Mouse (Mus musculus) small intestine, adult 2 months (tissue): ENCODE measurements around the gene Nrg4. TPM values are rescaled to one million over a fixed set of nuclear protein-coding genes. Genes with fewer than 3 reads are reported as not detected.
A peak's percentile ranks its signal among the peaks of the same experiment; 100 is the strongest.

Experiments
- H3K27ac ChIP-seq: fragments of 200-500 bp; 2 replicates; pipeline ENCODE4 v1.5.1; 2012; ENCODE audit warnings: low read depth, low read length, control low read depth, inconsistent platforms; ENCODE audit not compliant: insufficient read depth
- H3K27me3 ChIP-seq: fragments of 200-500 bp; 2 replicates; pipeline ENCODE4 v1.6.1; 2012; ENCODE audit warnings: mild to moderate bottlenecking, moderate library complexity, low read length, inconsistent platforms; ENCODE audit not compliant: control insufficient read depth, insufficient read depth
- H3K36me3 ChIP-seq: fragments of 200-500 bp; 2 replicates; pipeline ENCODE4 v1.6.1; 2012; ENCODE audit warnings: mild to moderate bottlenecking, low read length, control low read depth, inconsistent platforms; ENCODE audit not compliant: control insufficient read depth, insufficient read depth
- H3K4me1 ChIP-seq: fragments of 200-500 bp; 2 replicates; pipeline ENCODE4 v1.6.1; 2012; ENCODE audit warnings: low read length, inconsistent platforms, mixed read lengths; ENCODE audit not compliant: control insufficient read depth, insufficient read depth, insufficient read length
- H3K4me3 ChIP-seq: fragments of 200-500 bp; 2 replicates; pipeline ENCODE4 v1.5.1; 2012; ENCODE audit warnings: low read depth, mild to moderate bottlenecking, control low read depth, inconsistent platforms, low read length, moderate library complexity
- CTCF ChIP-seq: fragments of 200-500 bp; IDR thresholded peaks from 2 replicates; pipeline ENCODE4 v1.5.1; 2012; ENCODE audit warnings: low read depth, mild to moderate bottlenecking, control low read depth, inconsistent platforms, low read length, moderate library complexity, mixed read lengths; ENCODE audit not compliant: insufficient replicate concordance, insufficient read length; ENCODE audit errors: extremely low read depth
- POLR2A ChIP-seq: fragments of 200-500 bp; IDR thresholded peaks from 2 replicates; pipeline ENCODE4 v1.6.1; 2012; ENCODE audit warnings: low read depth, mild to moderate bottlenecking, control low read depth, inconsistent platforms, low read length, moderate library complexity
- WGBS: fragments of 180-500 bp; shearing (Covaris S2); methylation state at CpG from one replicate; pipeline ENCODE4 v1.1.7; 2018; 5-methylcytosine and 5-hydroxymethylcytosine counted together
- polyA plus RNA-seq: library from polyadenylated mRNA; depleted of rRNA; stranded (reverse); fragments of >200 nt; gene quantifications from 2 replicates; pipeline ENCODE4 v1.2.3, GENCODE M21; 2012

The Nrg4 gene
- polyA plus RNA-seq, 1 experiment = 1.5 TPM

DNA sequence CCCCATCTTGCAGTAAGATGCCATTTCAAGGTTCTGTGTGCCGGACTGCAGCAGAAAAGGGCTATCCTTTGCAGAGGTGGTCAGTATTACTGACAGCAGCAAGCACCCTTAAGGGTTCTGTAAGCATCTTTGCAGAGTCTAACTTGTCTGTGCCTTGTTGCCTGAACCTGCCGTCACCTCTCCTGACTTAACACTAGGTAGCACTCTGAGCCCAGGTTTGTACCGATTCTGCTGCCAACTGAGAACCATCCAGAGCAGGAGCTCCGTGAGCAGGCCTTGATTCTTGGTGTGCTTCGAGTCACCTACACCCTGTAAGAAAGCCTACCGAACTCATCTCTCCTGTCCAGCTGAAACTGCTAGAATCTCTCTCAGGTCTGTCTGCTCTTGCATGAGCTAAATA is 95.1 kb downstream of the Nrg4 start:
- no peaks in the 10 kb centered on the region for H3K36me3 ChIP-seq
- peak; percentile 27; the same call in 1 of the 2 replicates for TF ChIP-seq CTCF
- TF ChIP-seq POLR2A = no peak
- H3K27me3 ChIP-seq = no peaks in the 10 kb centered on the region
- H3K4me3 ChIP-seq = no peak overlapping the region
- WGBS = 65% methylated on average over 6 of the region's 6 CpGs
- peaks cover 6% of the 10 kb centered on the region; the same call in 1 of the 2 replicates for H3K4me1 ChIP-seq
- no peak overlapping the region for H3K27ac ChIP-seq

DNA sequence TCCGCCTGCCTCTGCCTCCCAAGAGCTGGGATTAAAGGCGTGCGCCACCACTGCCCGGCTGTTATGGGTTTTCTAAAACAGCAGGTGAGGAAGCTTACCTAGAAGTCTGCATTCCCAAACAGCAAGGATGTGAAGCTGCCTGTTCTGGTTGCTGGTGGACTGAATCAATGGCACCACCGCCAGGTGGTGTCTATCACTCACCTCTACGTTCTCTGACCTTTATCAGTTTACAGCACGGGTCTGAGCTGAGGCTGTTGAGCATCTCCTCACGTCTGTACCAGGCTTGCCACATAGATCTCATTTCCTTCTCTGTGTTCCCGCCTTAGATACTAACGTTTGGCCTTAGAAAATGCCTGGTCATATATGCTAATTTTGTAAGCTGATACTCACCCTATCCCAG is 97.6 kb downstream of the Nrg4 start:
- WGBS = 69% methylated on average over 10 of the region's 10 CpGs
- no peak overlapping the region for H3K27ac ChIP-seq
- no peak for TF ChIP-seq CTCF
- TF ChIP-seq POLR2A = no peak

DNA sequence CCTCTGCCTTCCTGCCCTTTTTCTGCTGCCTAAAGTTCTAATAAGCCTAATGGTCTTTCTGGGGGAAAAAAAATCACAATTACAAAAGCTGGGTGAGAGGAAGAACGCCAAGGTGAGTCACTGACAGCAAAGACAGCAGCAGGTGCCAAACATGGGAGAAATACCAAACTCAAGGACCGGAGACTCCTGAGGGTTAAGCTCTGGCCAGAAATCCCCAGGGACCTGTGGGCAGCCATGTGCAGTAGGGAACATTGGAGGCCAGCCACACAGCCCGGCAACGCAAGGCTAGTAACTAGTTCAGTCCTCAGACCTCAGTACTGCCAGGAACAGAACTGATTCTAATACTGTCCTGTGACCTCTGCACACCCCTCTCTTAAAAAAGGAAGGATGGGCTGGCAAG is 98.5 kb downstream of the Nrg4 start:
- Histone ChIP-seq H3K4me3 (no peak overlapping the region), H3K4me1 (peaks cover 7% of the 10 kb centered on the region; the same call in 1 of the 2 replicates), H3K36me3 (peaks cover 15% of the 10 kb centered on the region), H3K27ac (no peak overlapping the region), H3K27me3 (no peaks in the 10 kb centered on the region)
- TF ChIP-seq POLR2A = no peak
- TF ChIP-seq CTCF = no peak
- 85% methylated on average over 4 of the region's 4 CpGs for WGBS

More for the DNA sequence above, 97.6 kb downstream of the Nrg4 start:
- Histone ChIP-seq H3K27me3 (no peaks in the 10 kb centered on the region), H3K36me3 (peaks cover 7% of the 10 kb centered on the region), H3K4me3 (no peak overlapping the region), H3K4me1 (peaks cover 9% of the 10 kb centered on the region; the same call in 1 of the 2 replicates)

DNA sequence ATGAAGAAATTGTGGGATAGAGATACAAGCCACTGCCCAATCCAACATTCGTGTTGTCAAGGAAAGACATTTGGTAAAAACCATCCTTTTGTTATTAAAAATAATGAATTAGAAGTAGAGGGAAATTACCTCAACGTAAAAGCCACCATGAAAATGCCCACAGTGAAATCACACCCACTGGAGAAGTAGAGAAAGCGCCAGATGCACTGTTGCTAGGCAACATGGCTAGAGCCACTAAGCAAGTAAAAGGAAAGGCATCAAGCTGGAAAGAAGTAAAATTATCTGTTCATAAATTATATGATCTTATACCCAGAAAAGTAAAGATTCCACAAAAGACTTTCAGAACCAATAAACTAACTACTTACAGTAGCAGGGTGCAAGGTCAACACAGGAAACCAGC is 100.4 kb downstream of the Nrg4 start:
- TF ChIP-seq POLR2A = no peak
- no peak for TF ChIP-seq CTCF
- no peaks in the 10 kb centered on the region for H3K27me3 ChIP-seq
- H3K4me3 ChIP-seq = no peak overlapping the region
- H3K27ac ChIP-seq = 0 out of 2 replicates have a peak overlapping the region, but pooled peaks have one; percentile 38
- WGBS = 87% methylated on average over 3 of the region's 3 CpGs
- H3K36me3 ChIP-seq = peaks cover 26% of the 10 kb centered on the region
- H3K4me1 ChIP-seq = peaks cover 4% of the 10 kb centered on the region; the same call in 1 of the 2 replicates

DNA sequence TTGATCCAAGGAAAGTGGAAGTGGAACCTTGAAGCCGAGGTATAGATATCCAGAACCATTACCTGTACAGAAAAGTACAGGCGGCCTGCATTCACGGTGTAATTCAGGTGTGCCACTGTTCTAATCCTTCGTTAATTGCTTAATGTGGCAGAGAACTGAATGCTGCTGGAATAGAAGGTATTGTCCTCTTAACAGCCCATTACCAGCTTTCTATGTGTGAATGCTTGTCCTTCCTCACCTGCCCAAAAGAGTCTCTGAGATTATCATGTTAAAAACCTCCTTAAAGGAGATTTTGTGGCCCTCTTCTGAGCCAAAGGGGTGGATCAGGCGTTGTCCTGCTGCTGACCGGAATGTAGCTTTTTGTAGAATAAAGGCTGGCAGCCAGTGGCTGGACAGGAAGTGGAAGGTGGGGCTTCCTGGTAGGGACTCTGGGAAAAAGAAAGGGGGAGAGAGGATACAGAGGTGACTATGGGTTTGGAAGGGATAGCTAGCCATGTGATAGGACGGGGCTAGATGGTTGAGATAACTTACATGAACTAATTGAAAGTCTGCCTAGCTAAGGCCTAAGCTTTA is 101.4 kb downstream of the Nrg4 start:
- 85% methylated on average over 7 of the region's 7 CpGs for WGBS
- TF ChIP-seq POLR2A (no peak), CTCF (no peak)
- peaks cover 4% of the 10 kb centered on the region; the same call in 1 of the 2 replicates for H3K4me1 ChIP-seq
- no peaks in the 10 kb centered on the region for H3K27me3 ChIP-seq
- peaks cover 35% of the 10 kb centered on the region for H3K36me3 ChIP-seq
- no peak overlapping the region for H3K27ac ChIP-seq
- no peak overlapping the region for H3K4me3 ChIP-seq

DNA sequence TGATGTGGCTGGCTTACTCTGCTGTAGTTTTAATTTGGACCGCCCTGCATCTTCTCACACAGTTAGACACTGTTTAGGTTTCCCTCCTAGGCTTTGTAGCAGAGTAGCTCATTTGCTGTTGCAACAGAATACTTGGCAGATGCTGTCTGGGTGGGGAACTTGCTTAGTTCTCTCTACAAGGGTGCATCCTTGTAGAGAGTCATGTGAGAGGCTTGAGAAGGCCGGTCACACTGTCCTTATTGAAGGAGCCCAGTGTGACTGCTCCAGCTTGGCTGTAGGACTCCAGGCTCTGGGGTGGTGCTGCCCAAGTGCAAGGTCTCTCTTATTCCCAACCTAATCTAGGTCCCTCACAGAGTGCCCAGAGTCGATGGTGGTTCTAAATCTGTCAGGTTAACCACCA is 109.3 kb downstream of the Nrg4 start:
- Histone ChIP-seq H3K27ac (no peak overlapping the region), H3K27me3 (no peaks in the 10 kb centered on the region), H3K36me3 (peaks cover 69% of the 10 kb centered on the region), H3K4me1 (peaks cover 5% of the 10 kb centered on the region; the same call in 1 of the 2 replicates), H3K4me3 (no peak overlapping the region)
- 87% methylated on average over 3 of the region's 3 CpGs for WGBS
- TF ChIP-seq CTCF = no peak
- no peak for TF ChIP-seq POLR2A

DNA sequence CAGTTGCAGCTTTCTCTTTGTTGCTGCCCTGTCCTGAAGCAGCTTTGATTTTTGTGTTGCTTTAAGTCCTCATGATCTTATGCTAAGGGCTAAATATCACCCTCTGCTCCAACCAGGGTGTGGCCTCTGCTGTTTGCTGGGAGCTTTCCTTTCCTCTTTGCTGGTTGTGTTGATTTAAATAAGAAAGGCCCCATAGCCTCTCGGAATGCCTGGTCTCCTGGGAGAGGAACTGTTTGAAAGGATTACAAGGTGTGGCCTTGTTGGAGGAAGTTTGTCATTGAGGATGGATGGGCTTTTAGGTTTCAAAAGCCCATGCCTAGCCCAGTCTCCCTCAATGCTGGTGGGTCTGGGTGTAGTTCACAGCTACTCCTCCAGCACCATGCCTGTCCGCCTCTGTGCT is 110.6 kb downstream of the Nrg4 start:
- WGBS = 62% methylated on average over 2 of the region's 2 CpGs
- no peak overlapping the region for H3K27ac ChIP-seq
- H3K36me3 ChIP-seq = peaks cover 61% of the 10 kb centered on the region
- TF ChIP-seq POLR2A (no peak), CTCF (no peak)
- H3K27me3 ChIP-seq = no peaks in the 10 kb centered on the region
- peaks cover 11% of the 10 kb centered on the region; the same call in 1 of the 2 replicates for H3K4me1 ChIP-seq
- H3K4me3 ChIP-seq = no peak overlapping the region
